Mouse (Mus musculus) forebrain, embryonic 16.5 days (tissue): Measurements from ENCODE around the gene Scnn1a. TPM values are rescaled to one million over a fixed set of nuclear protein-coding genes. Genes with fewer than 3 reads are reported as not detected.

Experiments used
- ATAC-seq: fragments of 200-750 bp; cut with Nextera tagmentation; 2 replicates; pipeline ENCODE4 v1.8.0; 2017; ENCODE audit warnings: mild to moderate bottlenecking, moderate library complexity
- H3K27ac ChIP-seq: fragments of 300-500 bp; sonication (generic); 2 replicates; pipeline ENCODE4 v1.5.1; 2014; ENCODE audit warnings: low read length, control low read depth
- H3K27me3 ChIP-seq: fragments of 300-500 bp; sonication (generic); replicated peaks from 2 replicates; pipeline ENCODE4 v1.6.1; 2014; ENCODE audit warnings: low read length; ENCODE audit not compliant: control insufficient read depth, insufficient read depth
- H3K36me3 ChIP-seq: fragments of 300-500 bp; sonication (generic); 2 replicates; pipeline ENCODE4 v1.6.1; 2014; ENCODE audit not compliant: control insufficient read depth, insufficient read depth
- H3K4me1 ChIP-seq: fragments of 300-500 bp; sonication (generic); replicated peaks from 2 replicates; pipeline ENCODE4 v1.6.1; 2014; ENCODE audit warnings: low read length; ENCODE audit not compliant: control insufficient read depth, insufficient read depth
- H3K4me2 ChIP-seq: fragments of 300-500 bp; sonication (generic); 2 replicates; pipeline ENCODE4 v1.6.1; 2014; ENCODE audit warnings: mild to moderate bottlenecking, low read length, control low read depth
- H3K4me3 ChIP-seq: fragments of 300-500 bp; sonication (generic); replicated peaks from 2 replicates; pipeline ENCODE4 v1.5.1; 2014; ENCODE audit warnings: mild to moderate bottlenecking, low read length, control low read depth
- H3K9ac ChIP-seq: fragments of 300-500 bp; sonication (generic); replicated peaks from 2 replicates; pipeline ENCODE4 v1.6.1; 2014; ENCODE audit warnings: low read depth, low read length, control low read depth
- H3K9me3 ChIP-seq: fragments of 300-500 bp; sonication (generic); 2 replicates; pipeline ENCODE4 v1.6.1; 2016; ENCODE audit warnings: low read length; ENCODE audit not compliant: control insufficient read depth
- WGBS: fragments of 180-500 bp; shearing (Covaris S2); extraction: QIAGEN DNeasy Blood & Tissue Kit; methylation state at CpG from one replicate; pipeline ENCODE4 v1.1.7; 2014; 5-methylcytosine and 5-hydroxymethylcytosine counted together
- polyA plus RNA-seq: library from polyadenylated mRNA; unstranded; fragments of >200 nt; fragmentation: Nextera tagmentation; extraction: Ambion mirVana; gene quantifications from 2 replicates; pipeline ENCODE4 v1.2.1, GENCODE M21; 2015

Scnn1a gene
- polyA plus RNA-seq, 1 experiment from 2014 or later: 0.39 TPM

DNA sequence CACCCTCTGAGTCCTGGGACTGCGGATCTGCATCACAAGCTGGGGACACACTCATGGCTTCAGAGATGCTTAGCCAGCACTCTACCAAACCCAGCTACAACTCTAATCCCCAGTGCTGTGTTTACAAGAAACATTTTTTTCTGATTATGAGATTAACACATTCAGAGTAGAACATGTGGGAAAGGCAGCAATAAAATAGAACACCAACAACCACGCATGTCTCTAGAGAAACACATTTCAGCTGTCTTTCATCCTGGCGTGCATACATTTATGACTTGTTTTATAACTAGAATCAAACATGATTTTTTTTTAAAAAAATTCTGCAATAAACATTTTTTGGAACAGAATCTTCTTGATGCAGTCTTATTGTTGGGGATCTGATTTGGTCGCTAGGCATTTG, 33.5 kb upstream of the Scnn1a start:
- Histone ChIP-seq H3K4me1 (no peaks in the 10 kb centered on the region), H3K27me3 (no peaks in the 10 kb centered on the region), H3K36me3 (no peaks in the 10 kb centered on the region), H3K27ac (no peak overlapping the region), H3K9ac (no peak overlapping the region), H3K4me3 (no peak overlapping the region), H3K9me3 (no peaks in the 10 kb centered on the region), H3K4me2 (no peak overlapping the region)
- no peak for ATAC-seq
- 82% methylated on average over 4 of the region's 4 CpGs for WGBS

DNA sequence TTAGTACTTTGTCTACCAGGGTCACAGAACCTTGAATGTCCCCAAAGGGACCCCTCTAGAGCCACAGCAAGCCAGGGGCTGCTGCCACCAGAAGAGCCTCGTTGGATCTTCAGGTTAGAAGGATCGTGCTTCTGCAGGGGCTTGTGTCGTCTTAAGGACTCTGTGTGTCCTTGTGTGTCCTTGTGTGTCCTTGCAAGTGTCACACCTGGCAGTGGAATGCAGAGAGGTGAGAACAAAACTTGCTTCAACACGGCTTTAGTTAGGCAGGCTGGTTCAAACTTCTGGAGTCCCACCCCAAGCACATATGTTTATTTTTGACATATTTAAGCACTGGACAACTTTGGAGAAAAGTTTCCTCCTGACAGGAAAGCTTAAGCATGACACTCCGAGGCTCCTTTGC, 31.7 kb upstream of the Scnn1a start:
- no peak for ATAC-seq
- H3K9ac ChIP-seq: no peak overlapping the region
- H3K9me3 ChIP-seq: no peaks in the 10 kb centered on the region
- H3K27me3 ChIP-seq: no peaks in the 10 kb centered on the region
- no peak overlapping the region for H3K27ac ChIP-seq
- H3K4me1 ChIP-seq: no peaks in the 10 kb centered on the region
- H3K4me2 ChIP-seq: no peak overlapping the region
- WGBS: 86% methylated on average over 5 of the region's 5 CpGs
- no peaks in the 10 kb centered on the region for H3K36me3 ChIP-seq
- no peak overlapping the region for H3K4me3 ChIP-seq

DNA sequence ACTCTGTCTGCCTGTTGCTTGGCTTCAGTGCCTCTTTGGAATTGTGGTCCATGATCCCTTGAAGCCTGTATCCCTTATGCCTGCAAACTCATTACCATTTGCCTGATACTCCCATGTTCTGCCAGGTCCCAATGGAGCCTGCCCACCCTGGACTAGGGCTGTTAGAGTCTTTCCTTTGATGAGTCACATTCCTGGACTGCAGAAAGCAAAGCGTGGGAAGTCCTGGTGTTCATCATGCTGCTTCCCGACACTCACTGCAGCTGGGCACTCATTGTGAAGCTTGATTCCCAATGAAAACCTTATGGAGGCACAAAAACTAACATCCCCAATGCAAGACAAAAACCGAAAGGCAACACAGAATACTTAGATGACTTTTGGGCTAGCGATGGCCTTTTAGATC, 29.1 kb upstream of the Scnn1a start:
- Histone ChIP-seq H3K27me3 (no peaks in the 10 kb centered on the region), H3K9ac (no peak overlapping the region), H3K27ac (no peak overlapping the region), H3K36me3 (no peaks in the 10 kb centered on the region), H3K4me2 (no peak overlapping the region), H3K4me3 (no peak overlapping the region), H3K9me3 (no peaks in the 10 kb centered on the region), H3K4me1 (no peaks in the 10 kb centered on the region)
- 93% methylated on average over 4 of the region's 4 CpGs for WGBS
- no peak for ATAC-seq

DNA sequence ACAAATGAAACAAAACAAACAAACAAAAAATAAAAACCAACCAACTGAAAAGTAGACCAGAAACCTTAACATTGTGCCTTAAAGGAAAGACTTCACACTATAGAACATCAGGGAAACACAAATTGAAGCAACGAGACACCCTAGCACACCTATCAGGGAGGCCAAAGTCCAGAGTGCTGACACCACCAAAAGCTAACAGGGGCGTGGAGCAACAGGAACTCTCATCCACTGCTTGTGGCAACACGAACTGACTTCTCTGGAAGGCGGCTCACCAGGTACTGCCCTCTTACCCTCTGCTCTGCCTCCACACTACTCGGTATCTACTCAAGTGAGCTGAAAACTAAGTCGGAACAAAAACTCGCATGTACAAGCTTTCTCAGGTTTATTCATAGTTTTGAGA, 28.2 kb upstream of the Scnn1a start:
- ATAC-seq: no peak
- Histone ChIP-seq H3K9ac (no peak overlapping the region), H3K4me3 (no peak overlapping the region), H3K4me1 (no peaks in the 10 kb centered on the region), H3K36me3 (no peaks in the 10 kb centered on the region), H3K9me3 (no peaks in the 10 kb centered on the region), H3K4me2 (no peak overlapping the region), H3K27ac (no peak overlapping the region), H3K27me3 (no peaks in the 10 kb centered on the region)
- 91% methylated on average over 7 of the region's 7 CpGs for WGBS

DNA sequence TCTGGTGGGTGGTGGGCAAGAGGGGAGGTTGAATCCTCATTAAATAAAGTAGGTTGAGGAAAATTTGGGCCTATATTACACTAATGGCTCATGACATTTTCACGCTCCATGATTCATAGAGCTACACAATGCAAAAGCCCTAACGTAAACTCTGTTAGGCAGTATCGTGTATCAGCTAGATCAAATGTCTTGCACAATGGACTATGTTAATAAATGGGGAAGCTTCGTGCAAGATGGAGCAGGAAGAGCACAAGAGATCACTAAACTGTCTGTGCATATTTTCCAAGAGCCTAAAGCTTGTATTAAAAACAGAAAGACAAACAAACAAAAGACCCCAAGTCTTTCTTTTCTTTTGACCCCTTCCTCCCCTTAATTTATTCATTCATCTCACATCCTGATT, 26.4 kb upstream of the Scnn1a start:
- Histone ChIP-seq H3K4me1 (no peaks in the 10 kb centered on the region), H3K4me2 (no peak overlapping the region), H3K4me3 (no peak overlapping the region), H3K27ac (no peak overlapping the region), H3K9me3 (no peaks in the 10 kb centered on the region), H3K27me3 (no peaks in the 10 kb centered on the region), H3K36me3 (no peaks in the 10 kb centered on the region), H3K9ac (no peak overlapping the region)
- ATAC-seq: no peak
- 86% methylated on average over 4 of the region's 4 CpGs for WGBS

DNA sequence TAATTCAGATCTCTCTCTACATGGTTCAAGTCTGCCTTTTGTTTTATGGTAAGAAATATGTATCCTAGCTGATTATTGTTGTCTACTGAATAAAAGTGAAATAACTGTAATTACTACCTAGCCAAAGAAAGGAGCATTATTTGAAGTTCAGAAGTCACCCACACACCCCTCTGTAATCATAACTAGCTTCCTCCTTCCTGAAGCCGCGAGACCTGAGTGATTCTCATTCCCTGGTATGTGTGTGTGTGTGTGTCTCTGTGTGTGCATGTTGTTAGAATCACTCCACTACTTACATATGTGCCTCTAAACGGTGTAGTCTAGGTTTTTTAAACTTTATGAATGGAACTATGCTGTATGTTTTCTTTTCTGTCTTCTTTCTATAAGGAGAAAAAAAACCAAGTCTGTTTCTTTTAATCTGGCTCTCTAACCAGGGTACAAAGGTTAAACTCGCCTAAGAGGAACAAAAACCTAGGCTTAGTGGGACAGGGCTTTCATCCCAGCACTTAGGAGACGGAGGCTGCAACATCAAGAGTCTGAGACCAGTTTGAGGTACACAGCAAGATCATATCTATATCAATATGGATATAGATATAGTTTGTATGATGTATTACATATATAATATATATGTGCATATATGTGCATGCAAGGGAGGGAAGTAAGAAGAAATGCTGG, 23.2 kb upstream of the Scnn1a start:
- H3K27ac ChIP-seq: no peak overlapping the region
- no peaks in the 10 kb centered on the region for H3K4me1 ChIP-seq
- H3K9me3 ChIP-seq: no peaks in the 10 kb centered on the region
- H3K4me3 ChIP-seq: no peak overlapping the region
- no peaks in the 10 kb centered on the region for H3K36me3 ChIP-seq
- H3K4me2 ChIP-seq: no peak overlapping the region
- no peak for ATAC-seq
- H3K9ac ChIP-seq: no peak overlapping the region
- H3K27me3 ChIP-seq: no peaks in the 10 kb centered on the region
- 71% methylated on average over 5 of the region's 5 CpGs for WGBS

- H3K4me2 ChIP-seq: no peak overlapping the region
- H3K4me3 ChIP-seq: no peak overlapping the region
- 58% methylated on average over 1 of the region's 1 CpGs for WGBS
- no peak for ATAC-seq
- H3K4me1 ChIP-seq: no peaks in the 10 kb centered on the region
- no peaks in the 10 kb centered on the region for H3K36me3 ChIP-seq
- H3K9me3 ChIP-seq: no peaks in the 10 kb centered on the region
- H3K27me3 ChIP-seq: no peaks in the 10 kb centered on the region
- H3K9ac ChIP-seq: no peak overlapping the region
- no peak overlapping the region for H3K27ac ChIP-seq
Measured at GRCm38 (mm10) chr6:125300982-125301381, 19.5 kb upstream of the Scnn1a start.

GRCm38 (mm10) chr6:125302231-125302982, 18.1 kb upstream of the Scnn1a start:
- H3K9me3 ChIP-seq: no peaks in the 10 kb centered on the region
- 88% methylated on average over 24 of the region's 24 CpGs for WGBS

DNA sequence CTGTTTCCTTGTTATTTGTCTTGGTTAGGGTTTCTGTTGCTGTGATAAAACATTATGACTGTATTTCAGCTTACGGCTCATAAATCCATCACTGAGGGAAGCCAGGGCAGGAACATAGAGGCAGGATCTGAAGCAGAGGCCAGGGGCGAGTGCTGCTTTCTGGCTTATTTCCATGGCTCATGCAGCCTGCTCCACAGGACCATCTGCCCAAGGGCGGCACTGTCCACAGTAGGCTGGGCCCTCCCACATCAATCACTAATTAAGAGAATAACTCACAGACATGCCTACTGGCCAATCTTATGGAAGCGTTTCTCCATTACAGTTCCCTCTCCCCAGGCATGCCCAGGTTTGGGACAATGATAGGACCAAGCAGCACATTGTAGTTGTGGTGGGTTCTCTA, 17.2 kb upstream of the Scnn1a start:
- H3K4me3 ChIP-seq: no peak overlapping the region
- WGBS: 62% methylated on average over 4 of the region's 4 CpGs
- no peaks in the 10 kb centered on the region for H3K4me1 ChIP-seq
- no peaks in the 10 kb centered on the region for H3K36me3 ChIP-seq
- no peak for ATAC-seq
- no peak overlapping the region for H3K4me2 ChIP-seq
- no peaks in the 10 kb centered on the region for H3K9me3 ChIP-seq
- H3K27me3 ChIP-seq: no peaks in the 10 kb centered on the region
- no peak overlapping the region for H3K9ac ChIP-seq
- H3K27ac ChIP-seq: no peak overlapping the region

More at GRCm38 (mm10) chr6:125302231-125302982, 18.1 kb upstream of the Scnn1a start:
- Histone ChIP-seq H3K4me1 (no peaks in the 10 kb centered on the region), H3K36me3 (no peaks in the 10 kb centered on the region), H3K4me2 (no peak overlapping the region), H3K4me3 (no peak overlapping the region), H3K27ac (no peak overlapping the region), H3K9ac (no peak overlapping the region), H3K27me3 (no peaks in the 10 kb centered on the region)
- no peak for ATAC-seq
